Mouse (Mus musculus) ES-E14 (cell line): ENCODE measurements around the gene Sfi1. TPM values are rescaled to one million over a fixed set of nuclear protein-coding genes. Genes with fewer than 3 reads are reported as not detected.
"Not testable (repeated sequence)": the region's sequence is repeated elsewhere in the genome, so short reads cannot be mapped to it uniquely, and the experiment has no call there.

Source experiments
- DNase-seq: peaks from one replicate; pipeline ENCODE4 v3.0.0-alpha.2; 2013; ENCODE audit warnings: low read depth, low spot score
- H3K27ac ChIP-seq: 2 replicates; pipeline ENCODE4 v1.5.1; 2012; ENCODE audit warnings: low read depth, mild to moderate bottlenecking, low read length, moderate library complexity, mixed read lengths; ENCODE audit not compliant: poor library complexity, insufficient read depth, severe bottlenecking
- H3K36me3 ChIP-seq: 2 replicates; pipeline ENCODE4 v1.6.1; 2012; ENCODE audit warnings: mild to moderate bottlenecking, low read length, moderate library complexity, mixed read lengths; ENCODE audit not compliant: control insufficient read depth, poor library complexity, insufficient read depth, severe bottlenecking
- H3K4me1 ChIP-seq, 2 experiments: fragments of 150-350 bp in 1 of 2; sonication (generic) in 1 of 2; 2 replicates each; pipeline ENCODE4 v1.6.1; 2012; ENCODE audit warnings: low read length in 2 of 2, mild to moderate bottlenecking in 1 of 2, mixed read lengths in 1 of 2; ENCODE audit not compliant: control insufficient read depth in 2 of 2, insufficient read depth in 2 of 2, poor library complexity in 1 of 2
- H3K4me3 ChIP-seq, 2 experiments: fragments of 150-350 bp in 1 of 2; sonication (generic) in 1 of 2; 2 replicates each; pipeline ENCODE4 v1.5.1; 2012; ENCODE audit warnings: low read length in 2 of 2, low read depth in 1 of 2, mild to moderate bottlenecking in 1 of 2, mixed read lengths in 1 of 2; ENCODE audit not compliant: insufficient read depth in 1 of 2, poor library complexity in 1 of 2, severe bottlenecking in 1 of 2
- H3K9ac ChIP-seq: 2 replicates; pipeline ENCODE4 v1.6.1; 2012; ENCODE audit warnings: low read depth, mild to moderate bottlenecking, low read length, mixed read lengths; ENCODE audit not compliant: poor library complexity, insufficient read depth, severe bottlenecking
- H3K9me3 ChIP-seq: fragments of 150-350 bp; sonication (generic); 2 replicates; pipeline ENCODE4 v1.6.1; 2012; ENCODE audit warnings: low read depth, mild to moderate bottlenecking, low read length; ENCODE audit not compliant: control insufficient read depth, insufficient read depth
- in situ Hi-C, 2 experiments: fragments of 600-800 bp; cut with MboI; formaldehyde crosslinking; loops; one replicate each; pipeline ENCODE4 v1.15.1; 2025; ENCODE audit warnings: low sequenced_read_pairs in 2 of 2, inconsistent platforms in 1 of 2; ENCODE audit not compliant: unreplicated experiment in 2 of 2
- total RNA-seq: library from RNA; depleted of rRNA; stranded (reverse); fragments of 300-350 nt; gene quantifications from 2 replicates; pipeline ENCODE4 v1.2.3, GENCODE M21; 2012

Gene Sfi1
- total RNA-seq, 1 experiment: 18.5 TPM

GRCm38 (mm10) chr11:3181971-3182370 is 11.3 kb downstream of the Sfi1 start:
- H3K4me3 ChIP-seq, H3K4me1 ChIP-seq, in situ Hi-C loops, H3K27ac ChIP-seq, DNase-seq, H3K36me3 ChIP-seq, H3K9ac ChIP-seq, H3K9me3 ChIP-seq: not testable (repeated sequence)

GRCm38 (mm10) chr11:3181250-3181649 is 12.0 kb downstream of the Sfi1 start:
- DNase-seq, H3K9me3 ChIP-seq, in situ Hi-C loops: not testable (repeated sequence)

GRCm38 (mm10) chr11:3180510-3181160 is 12.6 kb downstream of the Sfi1 start:
- H3K9ac ChIP-seq, in situ Hi-C loops, H3K27ac ChIP-seq, H3K4me1 ChIP-seq, H3K9me3 ChIP-seq, DNase-seq, H3K36me3 ChIP-seq, H3K4me3 ChIP-seq: not testable (repeated sequence)

More at GRCm38 (mm10) chr11:3181250-3181649, 12.0 kb downstream of the Sfi1 start:
- H3K9ac ChIP-seq, H3K4me1 ChIP-seq, H3K27ac ChIP-seq, H3K4me3 ChIP-seq, H3K36me3 ChIP-seq: not testable (repeated sequence)

- H3K9ac ChIP-seq, H3K27ac ChIP-seq, H3K4me3 ChIP-seq, DNase-seq, H3K4me1 ChIP-seq, H3K9me3 ChIP-seq, in situ Hi-C loops, H3K36me3 ChIP-seq: not testable (repeated sequence)
Measured at GRCm38 (mm10) chr11:3179726-3180092, 13.6 kb downstream of the Sfi1 start.

GRCm38 (mm10) chr11:3178968-3179725 is 14.1 kb downstream of the Sfi1 start:
- DNase-seq, H3K27ac ChIP-seq, in situ Hi-C loops, H3K4me1 ChIP-seq, H3K9me3 ChIP-seq, H3K36me3 ChIP-seq, H3K9ac ChIP-seq, H3K4me3 ChIP-seq: not testable (repeated sequence)

GRCm38 (mm10) chr11:3173425-3174318 is 19.6 kb downstream of the Sfi1 start:
- in situ Hi-C loops, H3K27ac ChIP-seq, H3K4me3 ChIP-seq, H3K9ac ChIP-seq, H3K36me3 ChIP-seq, H3K9me3 ChIP-seq, DNase-seq, H3K4me1 ChIP-seq: not testable (repeated sequence)

- H3K4me1 ChIP-seq, H3K36me3 ChIP-seq, in situ Hi-C loops: not testable (repeated sequence)
Measured at GRCm38 (mm10) chr11:3172526-3172925, 20.7 kb downstream of the Sfi1 start.

GRCm38 (mm10) chr11:3171931-3172330 is 21.3 kb downstream of the Sfi1 start:
- H3K4me1 ChIP-seq, in situ Hi-C loops, H3K27ac ChIP-seq, H3K9me3 ChIP-seq, H3K36me3 ChIP-seq, H3K9ac ChIP-seq, DNase-seq, H3K4me3 ChIP-seq: not testable (repeated sequence)

More at GRCm38 (mm10) chr11:3172526-3172925, 20.7 kb downstream of the Sfi1 start:
- not testable (repeated sequence) for H3K9me3 ChIP-seq, H3K27ac ChIP-seq, H3K9ac ChIP-seq, DNase-seq, H3K4me3 ChIP-seq
